Mouse (Mus musculus) E14TG2a.4 (cell line): Measurements from ENCODE around the gene Tmco3.

Experiments used
- H3K27me3 ChIP-seq: 2 replicates; pipeline ENCODE4 v1.6.1; 2014; ENCODE audit warnings: low read length, control low read depth; ENCODE audit not compliant: insufficient read depth
- H3K36me3 ChIP-seq: 2 replicates; pipeline ENCODE4 v1.6.1; 2014; ENCODE audit warnings: low read length, control low read depth; ENCODE audit not compliant: insufficient read depth
- H3K4me1 ChIP-seq: replicated peaks from 2 replicates; pipeline ENCODE4 v1.6.1; 2014; ENCODE audit warnings: low read depth, low read length, control low read depth
- H3K4me3 ChIP-seq: replicated peaks from 2 replicates; pipeline ENCODE4 v1.5.1; 2014; ENCODE audit warnings: mild to moderate bottlenecking, low read length
- H3K9me3 ChIP-seq: 2 replicates; pipeline ENCODE4 v1.6.1; 2014; ENCODE audit warnings: low read length, control low read depth
- CTCF ChIP-seq: conservative IDR thresholded peaks from 2 replicates; pipeline ENCODE4 v1.5.1; 2014; ENCODE audit warnings: low read length
- NANOG ChIP-seq: IDR thresholded peaks from 2 replicates; pipeline ENCODE4 v1.6.1; 2014; ENCODE audit warnings: borderline replicate concordance, low read length, mixed read lengths
- POU5F1 ChIP-seq: IDR thresholded peaks from 2 replicates; pipeline ENCODE4 v1.6.1; 2014; ENCODE audit warnings: low read length, borderline replicate concordance

The Tmco3 gene

GRCm38 (mm10) chr8:13287692-13288623 is at the start of gene Tmco3, which contains the start of gene Dcun1d2:
Gene Tmco3, plus strand, starts transcription at chr8:13288190.
Gene Dcun1d2, minus strand, starts transcription at chr8:13288131.
- no peak for TF ChIP-seq NANOG
- no peak for TF ChIP-seq POU5F1
- TF ChIP-seq CTCF: no peak

DNA sequence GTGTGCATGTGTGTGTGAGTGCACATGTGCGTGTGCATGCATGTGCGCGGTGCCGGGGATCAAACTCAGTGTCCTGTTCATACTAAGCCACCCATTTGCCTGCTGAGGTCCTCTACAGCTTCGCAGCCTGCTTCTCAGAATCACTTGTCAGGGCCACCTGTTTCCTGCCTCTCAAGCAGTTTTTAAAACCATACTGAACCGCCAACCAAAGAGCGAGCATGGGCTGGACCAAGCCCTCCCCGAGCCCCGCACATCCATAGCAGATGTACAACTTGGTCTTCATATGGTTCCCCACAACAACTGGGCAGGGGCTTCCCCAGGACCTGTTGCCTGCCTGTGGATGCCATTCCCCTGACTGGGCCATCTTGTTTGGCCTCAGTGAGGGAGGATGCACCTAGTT is 47.9 kb upstream of the Tmco3 start:
- H3K36me3 ChIP-seq: no peaks in the 10 kb centered on the region
- TF ChIP-seq NANOG (no peak), POU5F1 (no peak), CTCF (no peak)
- H3K4me3 ChIP-seq: no peak overlapping the region

More at GRCm38 (mm10) chr8:13287692-13288623, at the start of gene Tmco3, which contains the start of gene Dcun1d2:
- H3K36me3 ChIP-seq: peaks cover 7% of the 10 kb centered on the region; the same call in 1 of the 2 replicates
- H3K9me3 ChIP-seq: no peaks in the 10 kb centered on the region
- peaks cover 32% of the 10 kb centered on the region for H3K4me1 ChIP-seq
- H3K4me3 ChIP-seq: peak within 1 kb of the TSS; percentile 93
- H3K27me3 ChIP-seq: peaks cover 32% of the 10 kb centered on the region

DNA sequence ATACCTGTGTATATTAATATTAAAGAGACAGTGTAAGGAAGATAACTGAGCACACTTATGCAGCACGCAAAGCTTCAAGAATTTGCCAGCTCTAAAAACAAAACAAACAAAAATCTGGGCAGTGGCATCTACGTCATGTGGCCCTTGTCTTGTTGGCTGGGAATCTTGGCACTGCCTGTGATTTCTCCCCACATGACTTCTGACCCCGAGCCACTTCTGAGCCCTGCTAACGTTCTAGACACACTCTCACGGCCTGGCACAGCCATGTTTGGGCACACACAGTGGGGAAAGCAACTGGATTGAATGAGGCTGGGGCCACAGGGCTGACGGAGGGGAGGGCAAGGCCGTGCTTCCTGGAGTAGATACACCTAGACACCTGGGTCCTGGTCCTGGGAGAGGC is 47.3 kb upstream of the Tmco3 start:
- Histone ChIP-seq H3K36me3 (no peaks in the 10 kb centered on the region), H3K9me3 (no peaks in the 10 kb centered on the region), H3K4me1 (peaks cover 7% of the 10 kb centered on the region), H3K4me3 (no peak overlapping the region), H3K27me3 (peaks cover 8% of the 10 kb centered on the region)
- no peak for TF ChIP-seq NANOG
- no peak for TF ChIP-seq CTCF
- no peak for TF ChIP-seq POU5F1

More for the DNA sequence above, 47.9 kb upstream of the Tmco3 start:
- no peaks in the 10 kb centered on the region for H3K9me3 ChIP-seq
- peaks cover 2% of the 10 kb centered on the region for H3K4me1 ChIP-seq
- peaks cover 1% of the 10 kb centered on the region; the same call in 1 of the 2 replicates for H3K27me3 ChIP-seq

DNA sequence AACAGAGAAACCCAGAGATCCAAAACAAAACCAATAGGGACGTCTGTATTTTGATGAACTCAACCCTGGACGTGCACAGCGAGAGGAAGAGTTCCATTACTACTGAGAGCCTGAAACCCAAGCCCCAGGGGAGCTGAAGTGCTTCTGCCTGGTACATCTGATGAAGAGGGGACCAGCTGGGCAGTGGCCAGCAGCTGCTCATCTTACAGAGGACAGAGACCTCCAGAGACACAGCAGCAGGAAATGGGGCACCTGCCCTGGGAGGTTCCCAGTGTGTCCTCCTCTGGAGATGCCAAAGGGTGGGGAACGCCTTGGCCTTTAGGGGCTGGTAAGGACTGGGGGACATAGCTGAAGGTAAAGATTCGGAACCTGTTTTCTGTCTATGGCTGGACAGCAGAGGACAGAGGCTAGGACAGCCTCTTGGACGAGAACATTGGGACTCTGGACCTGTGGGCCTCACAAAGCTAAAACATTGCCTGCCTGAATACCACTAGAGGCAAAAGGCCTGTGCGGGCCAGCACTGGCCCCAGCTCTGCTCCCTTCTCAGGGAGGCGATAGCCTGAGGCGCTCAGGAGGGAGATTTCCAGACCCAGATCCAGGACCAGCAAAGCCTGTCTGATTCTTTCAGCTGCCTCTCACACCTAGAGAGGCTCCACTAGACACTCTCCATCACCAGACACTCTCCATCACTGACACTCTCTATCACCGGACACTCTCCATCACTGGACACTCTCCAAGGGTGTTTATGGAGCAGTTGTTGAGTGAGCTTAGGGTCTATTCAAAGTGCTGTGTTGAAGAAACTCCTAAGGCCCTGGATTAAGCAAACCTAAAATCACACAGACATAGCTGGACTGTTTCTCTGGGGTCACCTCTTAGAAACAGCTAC is 44.8 kb upstream of the Tmco3 start:
- TF ChIP-seq NANOG: no peak
- no peak for TF ChIP-seq POU5F1
- TF ChIP-seq CTCF: no peak
- peaks cover 21% of the 10 kb centered on the region for H3K27me3 ChIP-seq
- H3K36me3 ChIP-seq: no peaks in the 10 kb centered on the region
- H3K4me3 ChIP-seq: no peak overlapping the region
- no peaks in the 10 kb centered on the region for H3K9me3 ChIP-seq
- peaks cover 7% of the 10 kb centered on the region for H3K4me1 ChIP-seq

GRCm38 (mm10) chr8:13244343-13244880 is 43.6 kb upstream of the Tmco3 start:
- H3K4me3 ChIP-seq: no peak overlapping the region
- TF ChIP-seq NANOG (no peak), CTCF (no peak), POU5F1 (no peak)
- H3K36me3 ChIP-seq: no peaks in the 10 kb centered on the region
- H3K9me3 ChIP-seq: no peaks in the 10 kb centered on the region
- H3K4me1 ChIP-seq: peaks cover 7% of the 10 kb centered on the region
- peaks cover 31% of the 10 kb centered on the region for H3K27me3 ChIP-seq

- Histone ChIP-seq H3K4me1 (peaks cover 18% of the 10 kb centered on the region), H3K27me3 (peaks cover 28% of the 10 kb centered on the region; the same call in 1 of the 2 replicates), H3K36me3 (peaks cover 7% of the 10 kb centered on the region), H3K4me3 (no peak overlapping the region), H3K9me3 (no peaks in the 10 kb centered on the region)
- no peak for TF ChIP-seq NANOG
- no peak for TF ChIP-seq POU5F1
- no peak for TF ChIP-seq CTCF
Observed at GRCm38 (mm10) chr8:13252837-13253236, 35.2 kb upstream of the Tmco3 start.

DNA sequence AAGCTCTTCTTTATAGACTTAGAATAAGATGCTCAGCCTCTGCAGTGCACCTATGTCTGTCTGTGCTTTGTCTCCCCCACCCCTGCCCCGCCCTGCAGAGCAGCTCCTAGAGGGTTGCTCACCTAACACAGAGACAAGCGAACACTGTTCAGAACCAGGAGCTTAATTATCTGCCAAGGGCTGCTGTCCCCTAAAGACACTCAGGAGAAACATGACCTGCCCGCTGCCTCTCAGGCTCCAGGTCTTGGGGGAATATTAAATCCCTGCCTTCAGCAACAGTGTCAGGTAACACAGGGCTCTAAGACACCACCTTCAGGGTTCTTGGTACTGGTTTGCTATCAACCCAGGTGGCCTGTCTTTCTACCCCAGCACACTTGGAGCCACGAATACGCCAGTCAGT is 34.6 kb upstream of the Tmco3 start:
- Histone ChIP-seq H3K36me3 (peaks cover 7% of the 10 kb centered on the region), H3K27me3 (peaks cover 22% of the 10 kb centered on the region; the same call in 1 of the 2 replicates), H3K4me1 (peaks cover 24% of the 10 kb centered on the region), H3K9me3 (no peaks in the 10 kb centered on the region), H3K4me3 (no peak overlapping the region)
- TF ChIP-seq CTCF (no peak), POU5F1 (no peak), NANOG (no peak)

- TF ChIP-seq CTCF (peak; percentile 67), POU5F1 (no peak)
- Histone ChIP-seq H3K9me3 (no peaks in the 10 kb centered on the region), H3K4me1 (peaks cover 24% of the 10 kb centered on the region), H3K36me3 (peaks cover 10% of the 10 kb centered on the region), H3K4me3 (no peak within 1 kb of the TSS), H3K27me3 (peaks cover 17% of the 10 kb centered on the region; the same call in 1 of the 2 replicates)
Observed at GRCm38 (mm10) chr8:13254019-13254418, 34.0 kb upstream of the Tmco3 start, which contains the start of gene Adprhl1. Gene Adprhl1, minus strand, starts transcription at chr8:13254162.
